Mouse (Mus musculus): ENCODE measurements around the gene Kcns3. TPM values are rescaled to one million over a fixed set of nuclear protein-coding genes. Genes with fewer than 3 reads are reported as not detected.
"Not testable (repeated sequence)": the region's sequence is repeated elsewhere in the genome, so short reads cannot be mapped to it uniquely, and the experiment has no call there.

Kcns3 gene
- polyA plus RNA-seq, 1 experiment from 2014 or later = 1.2 TPM

GRCm38 (mm10) chr12:11101565-11101964 lies 49.3 kb downstream of the Kcns3 start:
- Histone ChIP-seq H3K27me3 (ENCODE audit: control insufficient read depth, insufficient read depth, low read length) (no peaks in the 10 kb centered on the region), H3K4me3 (replicated peaks; ENCODE audit: low read length) (no peak overlapping the region), H3K4me2 (replicated peaks) (no peak overlapping the region), H3K4me1 (replicated peaks; ENCODE audit: control insufficient read depth, insufficient read depth, low read length) (no peaks in the 10 kb centered on the region), H3K36me3 (replicated peaks; ENCODE audit: control insufficient read depth, insufficient read depth) (no peaks in the 10 kb centered on the region), H3K9me3 (ENCODE audit: control insufficient read depth, low read length) (no peaks in the 10 kb centered on the region), H3K27ac (no peak overlapping the region), H3K9ac (no peak overlapping the region)
- 88% methylated on average over 3 of the region's 3 CpGs for WGBS
- DNase-seq (ENCODE audit: low spot score) = no peak
- no peak for ATAC-seq (ENCODE audit: low FRiP score)

- no peak for DNase-seq (ENCODE audit: low spot score)
- Histone ChIP-seq H3K9me3 (ENCODE audit: control insufficient read depth, low read length) (no peaks in the 10 kb centered on the region), H3K27me3 (ENCODE audit: control insufficient read depth, insufficient read depth, low read length) (no peaks in the 10 kb centered on the region), H3K27ac (no peak overlapping the region), H3K36me3 (replicated peaks; ENCODE audit: control insufficient read depth, insufficient read depth) (no peaks in the 10 kb centered on the region), H3K9ac (no peak overlapping the region), H3K4me1 (replicated peaks; ENCODE audit: control insufficient read depth, insufficient read depth, low read length) (no peaks in the 10 kb centered on the region), H3K4me3 (replicated peaks; ENCODE audit: low read length) (no peak overlapping the region), H3K4me2 (replicated peaks) (no peak overlapping the region)
- no peak for ATAC-seq (ENCODE audit: low FRiP score)
- 77% methylated on average over 5 of the region's 5 CpGs for WGBS
These were observed 62.1 kb downstream of the Kcns3 start for GRCm38 (mm10) chr12:11088626-11089372.

GRCm38 (mm10) chr12:11086866-11087265 lies 64.0 kb downstream of the Kcns3 start:
- H3K4me3 ChIP-seq (replicated peaks; ENCODE audit: low read length) = no peak overlapping the region
- H3K9ac ChIP-seq = no peak overlapping the region
- H3K27me3 ChIP-seq (ENCODE audit: control insufficient read depth, insufficient read depth, low read length) = no peaks in the 10 kb centered on the region
- ATAC-seq (ENCODE audit: low FRiP score) = no peak
- 74% methylated on average over 5 of the region's 5 CpGs for WGBS
- no peak overlapping the region for H3K27ac ChIP-seq
- no peaks in the 10 kb centered on the region for H3K9me3 ChIP-seq (ENCODE audit: control insufficient read depth, low read length)
- H3K4me2 ChIP-seq (replicated peaks) = no peak overlapping the region
- no peaks in the 10 kb centered on the region for H3K4me1 ChIP-seq (replicated peaks; ENCODE audit: control insufficient read depth, insufficient read depth, low read length)
- DNase-seq (ENCODE audit: low spot score) = no peak
- H3K36me3 ChIP-seq (replicated peaks; ENCODE audit: control insufficient read depth, insufficient read depth) = no peaks in the 10 kb centered on the region

- Histone ChIP-seq H3K9me3 (ENCODE audit: control insufficient read depth, low read length) (no peaks in the 10 kb centered on the region), H3K36me3 (replicated peaks; ENCODE audit: control insufficient read depth, insufficient read depth) (no peaks in the 10 kb centered on the region), H3K4me2 (replicated peaks) (no peak overlapping the region), H3K27ac (no peak overlapping the region), H3K9ac (no peak overlapping the region), H3K4me3 (replicated peaks; ENCODE audit: low read length) (no peak overlapping the region), H3K27me3 (ENCODE audit: control insufficient read depth, insufficient read depth, low read length) (no peaks in the 10 kb centered on the region), H3K4me1 (replicated peaks; ENCODE audit: control insufficient read depth, insufficient read depth, low read length) (no peaks in the 10 kb centered on the region)
- WGBS = 91% methylated on average over 2 of the region's 2 CpGs
- DNase-seq (ENCODE audit: low spot score) (no peak), ATAC-seq (ENCODE audit: low FRiP score) (no peak)
These were observed 79.8 kb downstream of the Kcns3 start for GRCm38 (mm10) chr12:11071079-11071478.

- no peak overlapping the region for H3K4me3 ChIP-seq (replicated peaks; ENCODE audit: low read length)
- no peaks in the 10 kb centered on the region for H3K36me3 ChIP-seq (replicated peaks; ENCODE audit: control insufficient read depth, insufficient read depth)
- H3K27ac ChIP-seq = no peak overlapping the region
- DNase-seq (ENCODE audit: low spot score) = no peak
- no peaks in the 10 kb centered on the region for H3K9me3 ChIP-seq (ENCODE audit: control insufficient read depth, low read length)
- WGBS = 25% methylated on average over 2 of the region's 2 CpGs
- H3K9ac ChIP-seq = no peak overlapping the region
- ATAC-seq (ENCODE audit: low FRiP score) = no peak
- H3K4me2 ChIP-seq (replicated peaks) = no peak overlapping the region
- no peaks in the 10 kb centered on the region for H3K4me1 ChIP-seq (replicated peaks; ENCODE audit: control insufficient read depth, insufficient read depth, low read length)
- no peaks in the 10 kb centered on the region for H3K27me3 ChIP-seq (ENCODE audit: control insufficient read depth, insufficient read depth, low read length)
These were observed 84.0 kb downstream of the Kcns3 start for GRCm38 (mm10) chr12:11066865-11067264.

GRCm38 (mm10) chr12:11052676-11053075 lies 98.2 kb downstream of the Kcns3 start:
- not testable (repeated sequence) for H3K9me3 ChIP-seq (ENCODE audit: control insufficient read depth, low read length); H3K27me3 ChIP-seq (ENCODE audit: control insufficient read depth, insufficient read depth, low read length)

GRCm38 (mm10) chr12:11041821-11042220 lies 109.0 kb downstream of the Kcns3 start:
- no peak for ATAC-seq (ENCODE audit: low FRiP score)

More at GRCm38 (mm10) chr12:11052676-11053075, 98.2 kb downstream of the Kcns3 start:
- not testable (repeated sequence) for ATAC-seq (ENCODE audit: low FRiP score); H3K27ac ChIP-seq; H3K4me3 ChIP-seq (replicated peaks; ENCODE audit: low read length); H3K4me2 ChIP-seq (replicated peaks); H3K4me1 ChIP-seq (replicated peaks; ENCODE audit: control insufficient read depth, insufficient read depth, low read length); H3K9ac ChIP-seq; H3K36me3 ChIP-seq (replicated peaks; ENCODE audit: control insufficient read depth, insufficient read depth)
- peak; percentile 5 for DNase-seq (ENCODE audit: low spot score)
- WGBS = 66% methylated on average over 4 of the region's 4 CpGs

More at GRCm38 (mm10) chr12:11041821-11042220, 109.0 kb downstream of the Kcns3 start:
- no peak overlapping the region for H3K4me2 ChIP-seq (replicated peaks)
- no peaks in the 10 kb centered on the region for H3K4me1 ChIP-seq (replicated peaks; ENCODE audit: control insufficient read depth, insufficient read depth, low read length)
- H3K9me3 ChIP-seq (ENCODE audit: control insufficient read depth, low read length) = no peaks in the 10 kb centered on the region
- H3K27ac ChIP-seq = no peak overlapping the region
- no peak overlapping the region for H3K9ac ChIP-seq
- H3K36me3 ChIP-seq (replicated peaks; ENCODE audit: control insufficient read depth, insufficient read depth) = no peaks in the 10 kb centered on the region
- no peak overlapping the region for H3K4me3 ChIP-seq (replicated peaks; ENCODE audit: low read length)
- DNase-seq (ENCODE audit: low spot score) = no peak
- H3K27me3 ChIP-seq (ENCODE audit: control insufficient read depth, insufficient read depth, low read length) = no peaks in the 10 kb centered on the region

Other genes starting within 250 kb of the Kcns3 start
- not detected in 2 replicates for gene Msgn1, start 57.9 kb upstream of the Kcns3 start, polyA plus RNA-seq (2014; fragmentation: Nextera tagmentation; extraction: Ambion mirVana)
- 2.0 and 2.7 TPM in 2 replicates for gene Gen1, start 114.7 kb upstream of the Kcns3 start, polyA plus RNA-seq (2014; fragmentation: Nextera tagmentation; extraction: Ambion mirVana)
- gene Smc6, start 114.8 kb upstream of the Kcns3 start, polyA plus RNA-seq (2014; fragmentation: Nextera tagmentation; extraction: Ambion mirVana) = 88.4 and 92.7 TPM in 2 replicates